Mouse (Mus musculus) hindbrain, embryonic 16.5 days (tissue): ENCODE measurements around the gene Dph1. TPM values are rescaled to one million over a fixed set of nuclear protein-coding genes. Genes with fewer than 3 reads are reported as not detected.

ENCODE experiments used
- ATAC-seq: fragments of 200-750 bp; cut with Nextera tagmentation; 2 replicates; pipeline ENCODE4 v1.8.0; 2017; ENCODE audit warnings: moderate TSS enrichment, moderate library complexity
- H3K27ac ChIP-seq: fragments of 300-500 bp; sonication (generic); 2 replicates; pipeline ENCODE4 v1.5.1; 2014; ENCODE audit warnings: low read depth, mild to moderate bottlenecking, control low read depth, low read length, moderate library complexity
- H3K27me3 ChIP-seq: fragments of 300-500 bp; sonication (generic); replicated peaks from 2 replicates; pipeline ENCODE4 v1.6.1; 2014; ENCODE audit warnings: low read length; ENCODE audit not compliant: control insufficient read depth, insufficient read depth
- H3K36me3 ChIP-seq: fragments of 300-500 bp; sonication (generic); 2 replicates; pipeline ENCODE4 v1.6.1; 2014; ENCODE audit warnings: mild to moderate bottlenecking, low read length, moderate library complexity, mixed read lengths; ENCODE audit not compliant: control insufficient read depth, insufficient read depth
- H3K4me1 ChIP-seq: fragments of 300-500 bp; sonication (generic); 2 replicates; pipeline ENCODE4 v1.6.1; 2014; ENCODE audit warnings: low read depth, low read length; ENCODE audit not compliant: control insufficient read depth, insufficient read depth
- H3K4me2 ChIP-seq: fragments of 300-500 bp; sonication (generic); 2 replicates; pipeline ENCODE4 v1.6.1; 2014; ENCODE audit warnings: mild to moderate bottlenecking, low read length, control low read depth, moderate library complexity
- H3K4me3 ChIP-seq: fragments of 300-500 bp; sonication (generic); 2 replicates; pipeline ENCODE4 v1.5.1; 2014; ENCODE audit warnings: mild to moderate bottlenecking, low read length, control low read depth, moderate library complexity
- H3K9ac ChIP-seq: fragments of 300-500 bp; sonication (generic); 2 replicates; pipeline ENCODE4 v1.6.1; 2014; ENCODE audit warnings: low read depth, mild to moderate bottlenecking, control low read depth, low read length, moderate library complexity
- H3K9me3 ChIP-seq: fragments of 300-500 bp; sonication (generic); 2 replicates; pipeline ENCODE4 v1.6.1; 2014; ENCODE audit warnings: mild to moderate bottlenecking, low read length, moderate library complexity; ENCODE audit not compliant: control insufficient read depth
- WGBS: fragments of 180-500 bp; shearing (Covaris S2); extraction: QIAGEN DNeasy Blood & Tissue Kit; methylation state at CpG from one replicate; pipeline ENCODE4 v1.1.7; 2014; 5-methylcytosine and 5-hydroxymethylcytosine counted together
- polyA plus RNA-seq: library from polyadenylated mRNA; unstranded; fragments of >200 nt; fragmentation: Nextera tagmentation; extraction: Ambion mirVana; gene quantifications from 2 replicates; pipeline ENCODE4 v1.2.1, GENCODE M21; 2015

Gene Dph1
- polyA plus RNA-seq, 1 experiment from 2014 or later, result 15.4 TPM

- Histone ChIP-seq H3K9me3 (no peaks in the 10 kb centered on the region), H3K27ac (no peak overlapping the region), H3K9ac (no peak overlapping the region), H3K4me3 (no peak overlapping the region), H3K36me3 (no peaks in the 10 kb centered on the region), H3K4me1 (peaks cover 31% of the 10 kb centered on the region), H3K27me3 (no peaks in the 10 kb centered on the region), H3K4me2 (no peak overlapping the region)
- no peak for ATAC-seq
- WGBS, result 64% methylated on average over 5 of the region's 5 CpGs
Measured at GRCm38 (mm10) chr11:75136666-75137398, 54.2 kb downstream of the Dph1 start.

- H3K36me3 ChIP-seq, result no peaks in the 10 kb centered on the region
- no peaks in the 10 kb centered on the region for H3K27me3 ChIP-seq
- H3K27ac ChIP-seq, result no peak overlapping the region
- ATAC-seq, result no peak
- H3K4me1 ChIP-seq, result peaks cover 31% of the 10 kb centered on the region
- H3K4me2 ChIP-seq, result no peak overlapping the region
- H3K9ac ChIP-seq, result no peak overlapping the region
- H3K9me3 ChIP-seq, result no peaks in the 10 kb centered on the region
- WGBS, result 92% methylated on average over 4 of the region's 4 CpGs
- H3K4me3 ChIP-seq, result no peak overlapping the region
Measured at GRCm38 (mm10) chr11:75135358-75135757, 55.7 kb downstream of the Dph1 start.

- Histone ChIP-seq H3K27ac (peak overlapping the region; percentile 51; the same call in 1 of the 2 replicates), H3K9ac (no peak overlapping the region), H3K4me2 (no peak overlapping the region), H3K4me1 (peaks cover 31% of the 10 kb centered on the region), H3K9me3 (no peaks in the 10 kb centered on the region), H3K4me3 (no peak overlapping the region), H3K27me3 (no peaks in the 10 kb centered on the region), H3K36me3 (no peaks in the 10 kb centered on the region)
- ATAC-seq, result no peak
- WGBS, result 73% methylated on average over 5 of the region's 5 CpGs
Measured at GRCm38 (mm10) chr11:75134485-75135068, 56.5 kb downstream of the Dph1 start.

- H3K9ac ChIP-seq, result no peak overlapping the region
- no peak overlapping the region for H3K4me3 ChIP-seq
- peak overlapping the region; percentile 51; the same call in 1 of the 2 replicates for H3K27ac ChIP-seq
- H3K4me2 ChIP-seq, result no peak overlapping the region
- H3K9me3 ChIP-seq, result no peaks in the 10 kb centered on the region
- peaks cover 31% of the 10 kb centered on the region for H3K4me1 ChIP-seq
- H3K36me3 ChIP-seq, result no peaks in the 10 kb centered on the region
- 0% methylated on average over 2 of the region's 2 CpGs for WGBS
- no peaks in the 10 kb centered on the region for H3K27me3 ChIP-seq
- ATAC-seq, result peak; percentile 69
Measured at GRCm38 (mm10) chr11:75133951-75134350, 57.1 kb downstream of the Dph1 start.

- H3K27ac ChIP-seq, result peak overlapping the region; percentile 51; the same call in 1 of the 2 replicates
- H3K27me3 ChIP-seq, result no peaks in the 10 kb centered on the region
- ATAC-seq, result no peak
- no peak overlapping the region for H3K9ac ChIP-seq
- no peaks in the 10 kb centered on the region for H3K9me3 ChIP-seq
- peaks cover 29% of the 10 kb centered on the region for H3K4me1 ChIP-seq
- H3K4me3 ChIP-seq, result no peak overlapping the region
- H3K4me2 ChIP-seq, result no peak overlapping the region
- WGBS, result 84% methylated on average over 5 of the region's 5 CpGs
- H3K36me3 ChIP-seq, result no peaks in the 10 kb centered on the region
Measured at GRCm38 (mm10) chr11:75133391-75133790, 57.6 kb downstream of the Dph1 start.

- 48% methylated on average over 5 of the region's 5 CpGs for WGBS
- no peak overlapping the region for H3K9ac ChIP-seq
Measured at GRCm38 (mm10) chr11:75132278-75132677, 58.8 kb downstream of the Dph1 start.

GRCm38 (mm10) chr11:75131300-75131699, 59.7 kb downstream of the Dph1 start:
- ATAC-seq, result no peak
- no peak overlapping the region for H3K9ac ChIP-seq
- no peaks in the 10 kb centered on the region for H3K27me3 ChIP-seq
- no peak overlapping the region for H3K27ac ChIP-seq
- H3K36me3 ChIP-seq, result no peaks in the 10 kb centered on the region
- H3K9me3 ChIP-seq, result no peaks in the 10 kb centered on the region
- WGBS, result 85% methylated on average over 4 of the region's 4 CpGs
- H3K4me1 ChIP-seq, result peaks cover 29% of the 10 kb centered on the region
- no peak overlapping the region for H3K4me2 ChIP-seq
- no peak overlapping the region for H3K4me3 ChIP-seq

More at GRCm38 (mm10) chr11:75132278-75132677, 58.8 kb downstream of the Dph1 start:
- no peak overlapping the region for H3K4me3 ChIP-seq
- no peaks in the 10 kb centered on the region for H3K36me3 ChIP-seq
- no peak overlapping the region for H3K4me2 ChIP-seq
- ATAC-seq, result peak; percentile 84
- no peaks in the 10 kb centered on the region for H3K27me3 ChIP-seq
- no peaks in the 10 kb centered on the region for H3K9me3 ChIP-seq
- no peak overlapping the region for H3K27ac ChIP-seq
- peaks cover 29% of the 10 kb centered on the region for H3K4me1 ChIP-seq

GRCm38 (mm10) chr11:75129481-75129880, 61.6 kb downstream of the Dph1 start:
- ATAC-seq, result no peak
- no peak overlapping the region for H3K27ac ChIP-seq
- H3K4me1 ChIP-seq, result peaks cover 20% of the 10 kb centered on the region
- WGBS, result 98% methylated on average over 6 of the region's 6 CpGs
- H3K4me3 ChIP-seq, result no peak overlapping the region
- H3K9me3 ChIP-seq, result no peaks in the 10 kb centered on the region
- H3K4me2 ChIP-seq, result no peak overlapping the region
- no peak overlapping the region for H3K9ac ChIP-seq
- H3K36me3 ChIP-seq, result no peaks in the 10 kb centered on the region
- no peaks in the 10 kb centered on the region for H3K27me3 ChIP-seq
